Mouse (Mus musculus) splenic B cell, adult 2 months (primary cell): ENCODE measurements at regions not wholly inside any gene's neighbourhood (a gene's known extent, or its start where the extent isn't known, plus 50 kb on each side); places are given as distances from the start of the nearest gene placed in this dataset.
A peak's percentile ranks its signal among the peaks of the same experiment; 100 is the strongest.

Source experiments
- DNase-seq: peaks from one replicate; pipeline ENCODE4 v3.0.0-alpha.2; 2011; ENCODE audit warnings: low read depth, low spot score
- H3K27me3 ChIP-seq: 2 replicates; pipeline ENCODE4 v1.6.1; 2012; ENCODE audit warnings: mild to moderate bottlenecking, low read length, moderate library complexity, mixed read lengths; ENCODE audit not compliant: control insufficient read depth, poor library complexity, insufficient read depth, severe bottlenecking
- H3K36me3 ChIP-seq: 2 replicates; pipeline ENCODE4 v1.6.1; 2012; ENCODE audit warnings: mild to moderate bottlenecking, low read length, moderate library complexity, mixed read lengths; ENCODE audit not compliant: control insufficient read depth, poor library complexity, insufficient read depth, severe bottlenecking

- Histone ChIP-seq H3K36me3 (no peaks in the 10 kb centered on the region), H3K27me3 (no peaks in the 10 kb centered on the region)
- DNase-seq: peak; percentile 75
Measured at GRCm38 (mm10) chr19:21036507-21037425, 82.8 kb upstream of the Tmc1 start.

- Histone ChIP-seq H3K36me3 (no peaks in the 10 kb centered on the region), H3K27me3 (no peaks in the 10 kb centered on the region)
- DNase-seq: no peak
Measured at GRCm38 (mm10) chr19:21035505-21035904, 81.5 kb upstream of the Tmc1 start.

GRCm38 (mm10) chr19:21033991-21034390 lies 80.0 kb upstream of the Tmc1 start:
- Histone ChIP-seq H3K27me3 (no peaks in the 10 kb centered on the region), H3K36me3 (no peaks in the 10 kb centered on the region)
- no peak for DNase-seq

DNA sequence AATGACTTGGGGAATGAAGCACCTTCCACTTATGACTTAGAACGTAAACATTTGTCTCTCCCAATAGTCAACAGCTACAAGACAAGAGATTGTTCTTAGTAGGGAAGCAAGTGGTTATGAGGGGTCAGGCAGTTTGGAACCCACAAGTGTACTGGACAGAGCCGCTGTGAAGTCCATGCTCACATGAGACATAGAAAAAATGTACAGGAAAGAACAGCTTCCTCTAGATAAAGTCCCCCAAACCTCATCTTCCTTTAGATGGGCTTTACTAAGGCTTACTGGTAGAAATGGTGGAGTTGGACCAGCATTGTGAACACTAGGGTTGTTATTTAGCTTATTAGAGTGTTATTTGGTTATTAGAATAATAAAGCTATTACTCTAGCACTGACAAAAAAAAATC lies 78.6 kb upstream of the Tmc1 start:
- DNase-seq: no peak
- Histone ChIP-seq H3K36me3 (no peaks in the 10 kb centered on the region), H3K27me3 (no peaks in the 10 kb centered on the region)

DNA sequence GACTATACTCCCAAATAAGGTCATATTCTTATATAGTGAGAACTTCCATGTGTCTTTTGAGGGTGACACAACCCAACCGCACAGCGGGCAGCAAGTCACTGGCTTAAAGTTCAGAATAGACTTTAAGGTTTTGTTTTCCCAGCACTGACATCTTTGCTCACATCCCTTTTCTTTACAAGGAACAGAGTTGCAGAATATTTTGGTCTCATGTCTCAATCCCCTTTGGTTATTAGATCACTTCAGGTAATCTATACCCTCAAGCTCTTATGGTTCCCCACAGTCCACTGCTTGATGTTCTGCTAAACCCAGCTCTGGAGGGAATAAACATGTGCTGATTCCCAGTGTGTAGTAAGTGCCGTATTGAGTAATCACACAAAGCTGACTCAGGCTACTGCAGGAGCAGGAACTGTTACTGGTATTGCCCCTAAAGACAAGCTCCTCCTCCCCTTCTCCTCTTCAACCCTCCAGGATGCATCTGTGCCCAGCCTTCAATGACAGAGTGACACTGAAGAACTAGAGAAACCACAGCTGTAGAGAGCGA lies 77.8 kb upstream of the Tmc1 start:
- Histone ChIP-seq H3K27me3 (no peaks in the 10 kb centered on the region), H3K36me3 (no peaks in the 10 kb centered on the region)
- peak; percentile 15 for DNase-seq

GRCm38 (mm10) chr19:21030971-21031370 lies 77.0 kb upstream of the Tmc1 start:
- DNase-seq: no peak
- Histone ChIP-seq H3K36me3 (no peaks in the 10 kb centered on the region), H3K27me3 (no peaks in the 10 kb centered on the region)

DNA sequence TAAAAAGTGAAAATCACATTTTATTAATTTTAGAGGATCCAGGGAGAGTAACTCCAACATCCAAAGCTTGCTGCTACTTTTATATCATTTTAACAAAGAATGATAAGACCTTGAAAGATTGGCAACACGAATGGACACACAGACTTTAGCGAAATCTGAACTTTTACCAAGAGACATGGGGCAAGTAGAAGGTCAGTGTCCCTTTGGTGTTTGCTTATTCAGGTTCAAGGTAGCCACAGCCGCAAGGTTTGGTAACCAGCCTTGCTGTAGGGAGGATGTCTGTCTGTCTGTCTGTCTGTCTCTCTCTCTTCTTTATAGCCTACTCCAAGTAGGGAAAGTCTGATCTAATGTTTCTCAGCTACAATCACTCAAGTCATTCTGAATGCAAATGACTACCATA lies 75.0 kb upstream of the Tmc1 start:
- DNase-seq: no peak
- no peaks in the 10 kb centered on the region for H3K36me3 ChIP-seq
- no peaks in the 10 kb centered on the region for H3K27me3 ChIP-seq

DNA sequence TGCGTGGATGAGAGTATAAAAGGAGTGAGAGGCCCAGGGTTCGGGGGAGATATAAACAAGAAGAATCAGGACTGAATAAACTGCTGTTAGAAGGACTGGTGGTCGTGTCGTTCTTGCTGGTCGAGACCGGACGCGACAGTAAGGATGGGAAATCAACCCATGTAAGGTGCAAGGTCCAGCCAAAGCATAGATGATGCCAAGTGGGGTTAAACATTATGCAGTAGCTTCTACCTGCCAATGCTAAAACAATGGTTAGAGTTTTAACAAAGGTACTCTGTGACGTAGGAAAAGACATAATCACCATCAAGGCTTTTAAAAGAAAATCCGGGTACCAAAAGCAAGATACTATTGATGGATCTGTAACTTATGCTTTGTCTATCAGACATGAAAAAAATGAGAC lies 58.4 kb upstream of the Tmc1 start:
- H3K27me3 ChIP-seq: no peaks in the 10 kb centered on the region
- no peak for DNase-seq
- H3K36me3 ChIP-seq: no peaks in the 10 kb centered on the region

- Histone ChIP-seq H3K36me3 (no peaks in the 10 kb centered on the region), H3K27me3 (no peaks in the 10 kb centered on the region)
- no peak for DNase-seq
Measured at GRCm38 (mm10) chr19:21009607-21010006, 55.6 kb upstream of the Tmc1 start.

GRCm38 (mm10) chr19:21004411-21004810 lies 50.4 kb upstream of the Tmc1 start:
- Histone ChIP-seq H3K36me3 (no peaks in the 10 kb centered on the region), H3K27me3 (no peaks in the 10 kb centered on the region)
- DNase-seq: no peak
